Mouse (Mus musculus) embryonic facial prominence, embryonic 10.5 days (tissue): ENCODE data around the gene Jmjd1c. TPM values are rescaled to one million over a fixed set of nuclear protein-coding genes. Genes with fewer than 3 reads are reported as not detected.

Source experiments
- DNase-seq: peaks from one replicate; pipeline ENCODE4 v3.0.0-alpha.2; 2017; ENCODE audit warnings: low spot score
- H3K27ac ChIP-seq: fragments of 300-500 bp; sonication (generic); replicated peaks from 2 replicates; pipeline ENCODE4 v1.5.1; 2016; ENCODE audit warnings: mild to moderate bottlenecking
- H3K27me3 ChIP-seq: fragments of 300-500 bp; sonication (generic); replicated peaks from 2 replicates; pipeline ENCODE4 v1.6.1; 2016; ENCODE audit warnings: low read depth, mild to moderate bottlenecking; ENCODE audit not compliant: poor library complexity, severe bottlenecking
- H3K36me3 ChIP-seq: fragments of 300-500 bp; sonication (generic); replicated peaks from 2 replicates; pipeline ENCODE4 v1.6.1; 2016; ENCODE audit warnings: mild to moderate bottlenecking, moderate library complexity
- H3K4me1 ChIP-seq: fragments of 300-500 bp; sonication (generic); 2 replicates; pipeline ENCODE4 v1.6.1; 2016
- H3K4me3 ChIP-seq: fragments of 300-500 bp; sonication (generic); 2 replicates; pipeline ENCODE4 v1.5.1; 2016; ENCODE audit warnings: mild to moderate bottlenecking, moderate library complexity
- H3K9me3 ChIP-seq: fragments of 300-500 bp; sonication (generic); 2 replicates; pipeline ENCODE4 v1.6.1; 2016; ENCODE audit warnings: mild to moderate bottlenecking
- WGBS: fragments of 180-500 bp; shearing (Covaris S2); methylation state at CpG from one replicate; pipeline ENCODE4 v1.1.7; 2016; 5-methylcytosine and 5-hydroxymethylcytosine counted together
- polyA plus RNA-seq: library from polyadenylated mRNA; unstranded; fragments of >200 nt; fragmentation: Nextera tagmentation; extraction: Ambion mirVana; gene quantifications from 2 replicates; pipeline ENCODE4 v1.2.1, GENCODE M21; 2016

Jmjd1c gene
- polyA plus RNA-seq, 1 experiment from 2014 or later = 33.1 TPM

GRCm38 (mm10) chr10:67126859-67127758, 31.2 kb downstream of the Jmjd1c start:
- peak; percentile 69 for DNase-seq
- Histone ChIP-seq H3K27ac (peak overlapping the region; percentile 87), H3K36me3 (no peaks in the 10 kb centered on the region), H3K27me3 (no peaks in the 10 kb centered on the region), H3K9me3 (no peaks in the 10 kb centered on the region), H3K4me3 (peak overlapping the region; percentile 93), H3K4me1 (peaks cover 18% of the 10 kb centered on the region)
- 3% methylated on average over 115 of the region's 115 CpGs for whole genome bisulfite sequencing

GRCm38 (mm10) chr10:67129531-67129930, 33.6 kb downstream of the Jmjd1c start:
- Histone ChIP-seq H3K27ac (no peak overlapping the region), H3K9me3 (no peaks in the 10 kb centered on the region), H3K36me3 (no peaks in the 10 kb centered on the region), H3K4me1 (peaks cover 15% of the 10 kb centered on the region), H3K4me3 (no peak overlapping the region), H3K27me3 (no peaks in the 10 kb centered on the region)
- no peak for DNase-seq
- 73% methylated on average over 1 of the region's 1 CpGs for WGBS

- Histone ChIP-seq H3K27ac (no peak overlapping the region), H3K9me3 (no peaks in the 10 kb centered on the region), H3K27me3 (no peaks in the 10 kb centered on the region), H3K4me1 (peaks cover 12% of the 10 kb centered on the region), H3K4me3 (no peak overlapping the region), H3K36me3 (no peaks in the 10 kb centered on the region)
- 81% methylated on average over 1 of the region's 1 CpGs for WGBS
- no peak for DNase-seq
These were observed 35.8 kb downstream of the Jmjd1c start for GRCm38 (mm10) chr10:67131709-67132108.

- Histone ChIP-seq H3K36me3 (no peaks in the 10 kb centered on the region), H3K4me1 (no peaks in the 10 kb centered on the region), H3K4me3 (no peak overlapping the region), H3K27ac (no peak overlapping the region), H3K9me3 (no peaks in the 10 kb centered on the region), H3K27me3 (no peaks in the 10 kb centered on the region)
- DNase-seq = no peak
- WGBS = 86% methylated on average over 2 of the region's 2 CpGs
These were observed 38.4 kb downstream of the Jmjd1c start for GRCm38 (mm10) chr10:67134322-67134721.

GRCm38 (mm10) chr10:67137437-67137836, 41.5 kb downstream of the Jmjd1c start:
- no peaks in the 10 kb centered on the region for H3K9me3 ChIP-seq
- no peak for DNase-seq
- H3K36me3 ChIP-seq = no peaks in the 10 kb centered on the region
- no peak overlapping the region for H3K27ac ChIP-seq
- no peaks in the 10 kb centered on the region for H3K4me1 ChIP-seq
- 92% methylated on average over 2 of the region's 2 CpGs for whole genome bisulfite sequencing
- no peaks in the 10 kb centered on the region for H3K27me3 ChIP-seq
- no peak overlapping the region for H3K4me3 ChIP-seq

GRCm38 (mm10) chr10:67143661-67144060, 47.7 kb downstream of the Jmjd1c start:
- Histone ChIP-seq H3K4me3 (no peak overlapping the region), H3K27me3 (no peaks in the 10 kb centered on the region), H3K27ac (no peak overlapping the region), H3K9me3 (no peaks in the 10 kb centered on the region), H3K36me3 (no peaks in the 10 kb centered on the region), H3K4me1 (peaks cover 13% of the 10 kb centered on the region)
- DNase-seq = no peak

GRCm38 (mm10) chr10:67144269-67144668, 48.3 kb downstream of the Jmjd1c start:
- Histone ChIP-seq H3K27me3 (no peaks in the 10 kb centered on the region), H3K4me1 (peaks cover 13% of the 10 kb centered on the region), H3K36me3 (no peaks in the 10 kb centered on the region), H3K4me3 (no peak overlapping the region), H3K9me3 (no peaks in the 10 kb centered on the region), H3K27ac (no peak overlapping the region)
- no peak for DNase-seq
- 57% methylated on average over 2 of the region's 2 CpGs for WGBS

- DNase-seq = no peak
- WGBS = 91% methylated on average over 4 of the region's 4 CpGs
- H3K4me1 ChIP-seq = peaks cover 13% of the 10 kb centered on the region
- H3K36me3 ChIP-seq = 0 out of 2 replicates have a peak, but pooled peaks cover 3% of the 10 kb centered on the region
- H3K4me3 ChIP-seq = no peak overlapping the region
- H3K27me3 ChIP-seq = no peaks in the 10 kb centered on the region
- no peaks in the 10 kb centered on the region for H3K9me3 ChIP-seq
- no peak overlapping the region for H3K27ac ChIP-seq
These were observed 49.7 kb downstream of the Jmjd1c start for GRCm38 (mm10) chr10:67145623-67146022.

- no peak for DNase-seq
- Histone ChIP-seq H3K4me3 (no peak overlapping the region), H3K9me3 (no peaks in the 10 kb centered on the region), H3K4me1 (peaks cover 4% of the 10 kb centered on the region; the same call in 1 of the 2 replicates), H3K27me3 (no peaks in the 10 kb centered on the region), H3K36me3 (peaks cover 13% of the 10 kb centered on the region), H3K27ac (no peak overlapping the region)
- WGBS = 90% methylated on average over 3 of the region's 3 CpGs
These were observed 55.8 kb downstream of the Jmjd1c start for GRCm38 (mm10) chr10:67151766-67152165.

GRCm38 (mm10) chr10:67154647-67155046, 58.7 kb downstream of the Jmjd1c start:
- Histone ChIP-seq H3K4me3 (no peak overlapping the region), H3K4me1 (peaks cover 7% of the 10 kb centered on the region; the same call in 1 of the 2 replicates), H3K27ac (no peak overlapping the region), H3K36me3 (peaks cover 18% of the 10 kb centered on the region), H3K9me3 (no peaks in the 10 kb centered on the region), H3K27me3 (no peaks in the 10 kb centered on the region)
- DNase-seq = no peak
- WGBS = 95% methylated on average over 3 of the region's 3 CpGs

- Histone ChIP-seq H3K27me3 (no peaks in the 10 kb centered on the region), H3K4me3 (no peak overlapping the region), H3K27ac (no peak overlapping the region), H3K36me3 (peaks cover 6% of the 10 kb centered on the region; the same call in 1 of the 2 replicates), H3K4me1 (no peaks in the 10 kb centered on the region), H3K9me3 (no peaks in the 10 kb centered on the region)
- 87% methylated on average over 1 of the region's 1 CpGs for WGBS
- no peak for DNase-seq
These were observed 78.1 kb downstream of the Jmjd1c start for GRCm38 (mm10) chr10:67174049-67174448.

- Histone ChIP-seq H3K27ac (no peak overlapping the region), H3K36me3 (no peaks in the 10 kb centered on the region), H3K27me3 (no peaks in the 10 kb centered on the region), H3K9me3 (no peaks in the 10 kb centered on the region), H3K4me1 (peaks cover 10% of the 10 kb centered on the region), H3K4me3 (no peak overlapping the region)
- no peak for DNase-seq
- WGBS = 89% methylated on average over 7 of the region's 7 CpGs
These were observed 80.1 kb downstream of the Jmjd1c start for GRCm38 (mm10) chr10:67176031-67176430.

GRCm38 (mm10) chr10:67176932-67177331, 81.0 kb downstream of the Jmjd1c start:
- H3K27me3 ChIP-seq = no peaks in the 10 kb centered on the region
- 83% methylated on average over 3 of the region's 3 CpGs for WGBS
- DNase-seq = no peak
- no peaks in the 10 kb centered on the region for H3K9me3 ChIP-seq
- H3K4me1 ChIP-seq = peaks cover 10% of the 10 kb centered on the region
- H3K4me3 ChIP-seq = no peak overlapping the region
- H3K27ac ChIP-seq = no peak overlapping the region
- H3K36me3 ChIP-seq = no peaks in the 10 kb centered on the region
